Mouse (Mus musculus) testis, adult 2 months (tissue): ENCODE measurements at regions not wholly inside any gene's neighbourhood (a gene's known extent, or its start where the extent isn't known, plus 50 kb on each side); places are given as distances from the start of the nearest gene placed in this dataset.

Experiments used
- H3K27ac ChIP-seq: fragments of 200-500 bp; 2 replicates; pipeline ENCODE4 v1.5.1; 2012; ENCODE audit warnings: low read depth, low read length; ENCODE audit not compliant: control insufficient read depth, insufficient read depth
- H3K27me3 ChIP-seq: fragments of 200-500 bp; 2 replicates; pipeline ENCODE4 v1.6.1; 2012; ENCODE audit warnings: mild to moderate bottlenecking, low read length, moderate library complexity; ENCODE audit not compliant: control insufficient read depth, insufficient read depth
- H3K36me3 ChIP-seq: fragments of 200-500 bp; 2 replicates; pipeline ENCODE4 v1.6.1; 2012; ENCODE audit warnings: mild to moderate bottlenecking, low read length; ENCODE audit not compliant: control insufficient read depth, insufficient read depth
- H3K4me1 ChIP-seq: fragments of 200-500 bp; 2 replicates; pipeline ENCODE4 v1.6.1; 2012; ENCODE audit warnings: low read length; ENCODE audit not compliant: control insufficient read depth, insufficient read depth
- H3K4me3 ChIP-seq: fragments of 200-500 bp; 2 replicates; pipeline ENCODE4 v1.5.1; 2012; ENCODE audit warnings: low read depth, mild to moderate bottlenecking, low read length, moderate library complexity, mixed read lengths; ENCODE audit not compliant: control insufficient read depth
- CTCF ChIP-seq: fragments of 200-500 bp; IDR thresholded peaks from 2 replicates; pipeline ENCODE4 v1.5.1; 2012; ENCODE audit warnings: low read depth, mild to moderate bottlenecking, inconsistent platforms, low read length, moderate library complexity; ENCODE audit not compliant: control insufficient read depth, insufficient read depth, insufficient replicate concordance
- POLR2A ChIP-seq: fragments of 200-500 bp; IDR thresholded peaks from 2 replicates; pipeline ENCODE4 v1.6.1; 2012; ENCODE audit warnings: low read depth, mild to moderate bottlenecking, inconsistent platforms, low read length, moderate library complexity; ENCODE audit not compliant: control insufficient read depth

GRCm38 (mm10) chr1:14472294-14472693, 1620.8 kb downstream of the 4930444P10Rik start:
- H3K4me3 ChIP-seq: no peak overlapping the region
- no peak overlapping the region for H3K27ac ChIP-seq
- TF ChIP-seq POLR2A (no peak), CTCF (no peak)
- no peaks in the 10 kb centered on the region for H3K27me3 ChIP-seq
- H3K36me3 ChIP-seq: no peaks in the 10 kb centered on the region
- no peaks in the 10 kb centered on the region for H3K4me1 ChIP-seq

- Histone ChIP-seq H3K36me3 (no peaks in the 10 kb centered on the region), H3K27me3 (no peaks in the 10 kb centered on the region), H3K4me3 (no peak overlapping the region), H3K4me1 (no peaks in the 10 kb centered on the region), H3K27ac (no peak overlapping the region)
- TF ChIP-seq CTCF (no peak), POLR2A (no peak)
Measured at GRCm38 (mm10) chr1:14471551-14471950, 1621.6 kb downstream of the 4930444P10Rik start.

GRCm38 (mm10) chr1:14464788-14465482, 1628.2 kb downstream of the 4930444P10Rik start:
- no peak overlapping the region for H3K27ac ChIP-seq
- no peak overlapping the region for H3K4me3 ChIP-seq
- TF ChIP-seq CTCF (no peak), POLR2A (no peak)
- H3K36me3 ChIP-seq: no peaks in the 10 kb centered on the region
- H3K27me3 ChIP-seq: no peaks in the 10 kb centered on the region
- H3K4me1 ChIP-seq: no peaks in the 10 kb centered on the region

- Histone ChIP-seq H3K4me1 (no peaks in the 10 kb centered on the region), H3K4me3 (no peak overlapping the region), H3K27ac (no peak overlapping the region), H3K36me3 (no peaks in the 10 kb centered on the region), H3K27me3 (no peaks in the 10 kb centered on the region)
- TF ChIP-seq POLR2A (no peak), CTCF (no peak)
Measured at GRCm38 (mm10) chr1:14462496-14462895, 1630.6 kb downstream of the 4930444P10Rik start.

- H3K27me3 ChIP-seq: no peaks in the 10 kb centered on the region
- TF ChIP-seq CTCF (no peak), POLR2A (no peak)
- H3K36me3 ChIP-seq: no peaks in the 10 kb centered on the region
- no peaks in the 10 kb centered on the region for H3K4me1 ChIP-seq
- H3K4me3 ChIP-seq: no peak overlapping the region
- no peak overlapping the region for H3K27ac ChIP-seq
Measured at GRCm38 (mm10) chr1:14460811-14461210, 1632.3 kb downstream of the 4930444P10Rik start.

GRCm38 (mm10) chr1:14429326-14429725, 1663.8 kb downstream of the 4930444P10Rik start:
- H3K4me1 ChIP-seq: no peaks in the 10 kb centered on the region

GRCm38 (mm10) chr1:14421030-14421429, 1672.1 kb downstream of the 4930444P10Rik start:
- Histone ChIP-seq H3K4me1 (no peaks in the 10 kb centered on the region), H3K36me3 (no peaks in the 10 kb centered on the region)

More at GRCm38 (mm10) chr1:14429326-14429725, 1663.8 kb downstream of the 4930444P10Rik start:
- Histone ChIP-seq H3K4me3 (no peak overlapping the region), H3K27ac (no peak overlapping the region), H3K27me3 (no peaks in the 10 kb centered on the region), H3K36me3 (no peaks in the 10 kb centered on the region)
- no peak for TF ChIP-seq CTCF
- TF ChIP-seq POLR2A: no peak

More at GRCm38 (mm10) chr1:14421030-14421429, 1672.1 kb downstream of the 4930444P10Rik start:
- Histone ChIP-seq H3K27me3 (no peaks in the 10 kb centered on the region), H3K4me3 (no peak overlapping the region), H3K27ac (no peak overlapping the region)
- no peak for TF ChIP-seq CTCF
- TF ChIP-seq POLR2A: no peak
